Mouse (Mus musculus) bone marrow macrophage, adult 2 months (primary cell): ENCODE measurements around the gene Adm.

Experiments
- CTCF ChIP-seq: IDR thresholded peaks from 2 replicates; pipeline ENCODE4 v1.5.1; 2012; ENCODE audit warnings: low read depth, mild to moderate bottlenecking, low read length, moderate library complexity
- POLR2A ChIP-seq: IDR thresholded peaks from 2 replicates; pipeline ENCODE4 v1.6.1; 2012; ENCODE audit warnings: mild to moderate bottlenecking, low read depth, low read length, borderline replicate concordance

DNA sequence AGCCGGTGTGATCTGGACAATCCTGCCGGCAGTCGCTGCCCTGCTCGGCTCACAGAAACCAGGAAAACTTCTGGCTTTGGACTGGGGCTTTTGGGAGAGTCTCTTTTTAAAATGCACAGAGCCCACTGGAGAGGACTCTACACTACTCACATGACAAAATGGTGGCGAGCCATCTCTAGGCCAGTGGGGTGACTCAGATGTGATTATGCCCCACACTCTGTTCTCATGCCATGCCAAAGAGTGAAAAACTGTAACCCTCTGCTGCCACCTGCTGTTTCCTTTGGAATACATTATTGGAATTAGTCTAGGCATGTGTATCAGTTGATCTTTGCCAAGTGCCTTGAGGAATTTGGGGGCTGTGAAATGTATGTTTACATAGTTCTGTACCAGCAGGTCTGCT, 17.9 kb downstream of the Adm start:
- TF ChIP-seq POLR2A (no peak), CTCF (no peak)
